In the genomic region with DNA sequence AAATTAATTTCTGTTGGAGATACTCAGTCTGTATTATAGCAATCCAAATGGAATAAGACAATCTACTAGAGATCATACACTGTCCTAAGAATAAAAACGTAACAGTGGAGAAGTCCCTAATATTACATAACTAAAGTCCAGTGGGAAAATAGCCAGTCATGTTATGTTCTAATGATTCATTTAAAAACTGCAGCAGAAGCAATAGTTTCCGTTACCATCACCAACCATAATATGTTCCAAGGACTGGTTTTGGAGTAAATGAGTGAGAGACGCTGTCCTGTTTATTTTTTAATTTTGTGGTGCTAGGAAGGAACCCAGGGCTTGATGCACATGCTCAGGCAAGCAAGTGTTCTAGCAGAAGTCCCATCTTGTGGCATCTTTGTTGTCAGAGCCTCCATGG, we compare ENCODE assay signal across 19 mouse cellular contexts. TPM values are rescaled to one million over a fixed set of nuclear protein-coding genes. Genes with fewer than 3 reads are reported as not detected.
"Had no signal": no experiment of that assay in that cellular context is flagged by ENCODE, and none has a peak within 500 bp of the region (broad histone marks: within the 10 kb centered on the region; RNA-seq: fewer than 3 reads in every experiment).

No protein-coding gene starts in this region.

- H3K27me3 ChIP-seq: neural tube, embryonic 13.5 days; neural tube, embryonic 15.5 days; stomach, embryonic 15.5 days had no signal

- H3K36me3 ChIP-seq: neural tube, embryonic 13.5 days; neural tube, embryonic 15.5 days; stomach, embryonic 15.5 days had no signal

- DNase-seq: retina, postnatal 1 day; right cerebral cortex, adult 18-20 months; right cerebral cortex, postnatal 14 days; right cerebral cortex, postnatal 25 days; right cerebral cortex, postnatal 4 days; spleen, adult 18-20 months; thymus, adult 18-20 months; thymus, adult 2 months; thymus, postnatal 14 days; thymus, postnatal 25 days; thymus, postnatal 36 days; thymus, postnatal 4 days had no signal

- H3K9ac ChIP-seq: neural tube, embryonic 13.5 days; neural tube, embryonic 15.5 days; stomach, embryonic 15.5 days had no signal

- H3K4me1 ChIP-seq: neural tube, embryonic 13.5 days; neural tube, embryonic 15.5 days had no signal

- H3K9me3 ChIP-seq: neural tube, embryonic 13.5 days; neural tube, embryonic 15.5 days; stomach, embryonic 15.5 days had no signal

- H3K4me3 ChIP-seq: neural tube, embryonic 13.5 days; neural tube, embryonic 15.5 days; stomach, embryonic 15.5 days had no signal

- H3K4me2 ChIP-seq: neural tube, embryonic 13.5 days; neural tube, embryonic 15.5 days; stomach, embryonic 15.5 days had no signal

- H3K27ac ChIP-seq: neural tube, embryonic 13.5 days; neural tube, embryonic 15.5 days; stomach, embryonic 15.5 days; stomach, postnatal 0 days had no signal

RNA-seq across cellular contexts. Expression of gene Adora3, which starts 49.2 kb away (rescaled TPM):
- polyA plus RNA-seq: neural tube, embryonic 13.5 days had no signal

RNA-seq across cellular contexts. Expression of gene Tmigd3, which starts 49.2 kb away (rescaled TPM):
- total RNA-seq: neutrophil, adult 5-6 weeks had no signal
- polyA plus RNA-seq: neural tube, embryonic 13.5 days; neural tube, embryonic 14.5 days; neural tube, embryonic 15.5 days; stomach, embryonic 14.5 days had no signal
